Mouse (Mus musculus) limb, embryonic 12.5 days (tissue): ENCODE measurements around the gene Zc3h15. TPM values are rescaled to one million over a fixed set of nuclear protein-coding genes. Genes with fewer than 3 reads are reported as not detected.

Experiments
- ATAC-seq: fragments of 200-750 bp; cut with Nextera tagmentation; 2 replicates; pipeline ENCODE4 v1.8.0; 2017; ENCODE audit warnings: low read depth, moderate TSS enrichment; ENCODE audit not compliant: insufficient number of reproducible peaks, insufficient read depth, low FRiP score, low TSS enrichment
- H3K27ac ChIP-seq: fragments of 300-500 bp; sonication (generic); 2 replicates; pipeline ENCODE4 v1.5.1; 2016; ENCODE audit warnings: mild to moderate bottlenecking, moderate library complexity
- H3K27me3 ChIP-seq: fragments of 300-500 bp; sonication (generic); 2 replicates; pipeline ENCODE4 v1.6.1; 2016; ENCODE audit warnings: mild to moderate bottlenecking, moderate library complexity
- H3K36me3 ChIP-seq: fragments of 300-500 bp; sonication (generic); 2 replicates; pipeline ENCODE4 v1.6.1; 2016; ENCODE audit warnings: mild to moderate bottlenecking, moderate library complexity
- H3K4me1 ChIP-seq: fragments of 300-500 bp; sonication (generic); replicated peaks from 2 replicates; pipeline ENCODE4 v1.6.1; 2016
- H3K4me2 ChIP-seq: fragments of 300-500 bp; sonication (generic); 2 replicates; pipeline ENCODE4 v1.6.1; 2016; ENCODE audit warnings: mild to moderate bottlenecking, moderate library complexity
- H3K4me3 ChIP-seq: fragments of 300-500 bp; sonication (generic); replicated peaks from 2 replicates; pipeline ENCODE4 v1.5.1; 2016; ENCODE audit warnings: mild to moderate bottlenecking
- H3K9ac ChIP-seq: fragments of 300-500 bp; sonication (generic); replicated peaks from 2 replicates; pipeline ENCODE4 v1.6.1; 2016; ENCODE audit warnings: mild to moderate bottlenecking, moderate library complexity
- H3K9me3 ChIP-seq: fragments of 300-500 bp; sonication (generic); 2 replicates; pipeline ENCODE4 v1.6.1; 2016; ENCODE audit warnings: mild to moderate bottlenecking, moderate library complexity
- WGBS: fragments of 180-500 bp; shearing (Covaris S2); methylation state at CpG from one replicate; pipeline ENCODE4 v1.1.7; 2016; 5-methylcytosine and 5-hydroxymethylcytosine counted together
- polyA plus RNA-seq: library from polyadenylated mRNA; unstranded; fragments of >200 nt; fragmentation: Nextera tagmentation; extraction: Ambion mirVana; gene quantifications from 2 replicates; pipeline ENCODE4 v1.2.1, GENCODE M21; 2016

Gene Zc3h15
- polyA plus RNA-seq, 1 experiment from 2014 or later = 176 TPM

DNA sequence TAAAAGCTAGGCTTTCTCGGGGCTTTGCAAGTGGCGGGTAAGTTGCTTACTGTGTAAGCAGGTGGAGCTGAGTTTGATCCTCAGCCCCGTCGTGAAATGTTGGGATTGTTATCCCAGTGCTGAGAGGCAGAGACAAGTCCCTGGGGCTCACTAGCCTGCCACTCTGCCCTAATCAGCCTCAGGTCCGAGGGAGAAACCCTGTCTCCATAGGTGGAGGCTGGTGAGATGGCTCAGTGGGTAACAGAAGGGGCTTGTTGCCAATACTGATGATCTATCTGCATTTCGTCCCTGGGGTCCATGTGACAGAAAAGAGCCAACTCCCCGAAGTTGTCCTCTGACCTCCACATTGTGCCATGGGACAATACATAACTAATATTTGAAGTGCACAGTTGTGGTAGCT lies 30.2 kb downstream of the Zc3h15 start:
- WGBS = 82% methylated on average over 7 of the region's 7 CpGs
- peaks cover 25% of the 10 kb centered on the region; the same call in 1 of the 2 replicates for H3K36me3 ChIP-seq

DNA sequence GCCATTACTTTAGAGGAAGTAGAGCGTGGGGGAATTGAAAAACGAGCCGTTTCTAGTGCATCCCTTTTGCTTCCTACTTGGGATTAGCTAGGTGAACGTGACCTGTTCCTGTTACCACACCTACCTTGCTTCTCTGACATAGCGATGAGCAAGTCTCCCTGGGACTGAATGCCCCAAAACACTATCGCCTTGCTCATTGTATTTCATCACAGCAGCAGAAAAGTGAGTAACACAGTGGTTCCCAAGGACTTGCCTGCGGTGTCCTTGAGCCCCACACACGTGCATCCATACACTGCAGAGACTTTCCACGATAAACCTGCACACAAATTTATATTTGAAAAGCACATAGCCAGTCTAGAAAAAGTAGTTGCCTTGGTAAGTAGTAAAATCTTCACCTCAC lies 30.7 kb downstream of the Zc3h15 start:
- no peak for ATAC-seq

More for the DNA sequence above, 30.2 kb downstream of the Zc3h15 start:
- no peak for ATAC-seq
- Histone ChIP-seq H3K27ac (no peak overlapping the region), H3K4me1 (no peaks in the 10 kb centered on the region), H3K9ac (no peak overlapping the region), H3K27me3 (no peaks in the 10 kb centered on the region), H3K9me3 (no peaks in the 10 kb centered on the region), H3K4me2 (no peak overlapping the region), H3K4me3 (no peak overlapping the region)

DNA sequence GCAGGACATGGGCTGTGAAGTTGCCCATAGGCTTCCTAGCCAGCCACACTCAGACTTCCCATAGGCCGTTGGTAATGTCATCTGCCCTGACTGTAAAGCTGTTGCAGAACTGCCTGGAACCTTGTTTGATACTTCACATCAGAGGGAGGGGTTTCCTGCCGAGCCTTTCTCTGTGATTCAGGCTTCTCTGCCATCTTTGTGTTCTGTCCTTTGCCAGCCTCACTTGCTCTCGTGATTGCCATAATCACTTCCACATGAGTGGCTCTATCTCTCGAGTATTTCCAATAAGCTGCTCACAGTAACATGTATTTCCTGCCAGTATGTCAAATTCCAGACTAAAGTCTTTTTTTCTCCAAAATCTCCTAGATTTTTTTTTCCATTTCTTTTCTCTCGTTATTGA lies 31.4 kb downstream of the Zc3h15 start:
- H3K4me3 ChIP-seq = no peak overlapping the region
- no peaks in the 10 kb centered on the region for H3K4me1 ChIP-seq
- no peak overlapping the region for H3K4me2 ChIP-seq
- no peaks in the 10 kb centered on the region for H3K27me3 ChIP-seq
- H3K27ac ChIP-seq = peak overlapping the region; percentile 5; the same call in 1 of the 2 replicates
- H3K9ac ChIP-seq = no peak overlapping the region
- peaks cover 21% of the 10 kb centered on the region; the same call in 1 of the 2 replicates for H3K36me3 ChIP-seq
- WGBS = 41% methylated on average over 5 of the region's 5 CpGs
- no peak for ATAC-seq
- H3K9me3 ChIP-seq = no peaks in the 10 kb centered on the region

More for the DNA sequence above, 30.7 kb downstream of the Zc3h15 start:
- Histone ChIP-seq H3K4me3 (no peak overlapping the region), H3K27ac (no peak overlapping the region), H3K27me3 (no peaks in the 10 kb centered on the region), H3K9ac (no peak overlapping the region), H3K36me3 (peaks cover 24% of the 10 kb centered on the region; the same call in 1 of the 2 replicates), H3K4me1 (no peaks in the 10 kb centered on the region), H3K4me2 (no peak overlapping the region), H3K9me3 (no peaks in the 10 kb centered on the region)
- 84% methylated on average over 9 of the region's 9 CpGs for WGBS

DNA sequence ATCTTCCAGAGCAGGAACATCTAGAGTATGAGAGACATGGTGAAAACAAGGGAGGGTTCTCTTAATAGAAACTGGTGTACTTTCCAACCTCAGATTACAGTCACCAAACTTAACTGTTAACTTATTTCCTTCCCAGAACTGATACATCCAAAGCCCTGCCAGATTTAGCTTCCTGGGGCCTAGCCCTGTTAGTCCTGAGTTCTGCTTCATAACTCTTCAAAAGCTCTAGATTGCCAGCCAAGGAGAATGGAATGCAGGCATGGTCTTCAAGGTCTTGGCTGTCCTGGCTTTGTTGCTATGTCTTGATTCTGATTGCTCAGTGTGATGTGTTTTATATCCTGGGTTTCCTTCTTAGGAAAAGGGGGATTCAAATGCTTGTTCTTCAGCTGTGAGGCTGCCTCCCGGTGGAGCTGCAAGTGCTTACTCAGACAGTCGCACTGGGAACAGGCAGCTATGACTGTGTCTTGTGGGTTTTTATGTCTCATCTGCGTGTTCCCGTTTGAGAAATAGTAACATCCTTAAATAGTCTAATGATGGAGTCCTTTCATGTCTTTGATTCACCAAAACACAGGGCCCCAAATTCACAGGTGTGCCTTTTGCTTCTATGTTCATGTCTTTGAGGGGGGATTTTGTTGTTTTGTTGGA lies 32.1 kb downstream of the Zc3h15 start:
- H3K27me3 ChIP-seq = no peaks in the 10 kb centered on the region
- no peaks in the 10 kb centered on the region for H3K4me1 ChIP-seq
- WGBS = 78% methylated on average over 4 of the region's 4 CpGs
- H3K27ac ChIP-seq = no peak overlapping the region
- H3K4me3 ChIP-seq = no peak overlapping the region
- H3K36me3 ChIP-seq = peaks cover 21% of the 10 kb centered on the region; the same call in 1 of the 2 replicates
- no peak for ATAC-seq
- no peak overlapping the region for H3K9ac ChIP-seq
- no peaks in the 10 kb centered on the region for H3K9me3 ChIP-seq
- H3K4me2 ChIP-seq = no peak overlapping the region

DNA sequence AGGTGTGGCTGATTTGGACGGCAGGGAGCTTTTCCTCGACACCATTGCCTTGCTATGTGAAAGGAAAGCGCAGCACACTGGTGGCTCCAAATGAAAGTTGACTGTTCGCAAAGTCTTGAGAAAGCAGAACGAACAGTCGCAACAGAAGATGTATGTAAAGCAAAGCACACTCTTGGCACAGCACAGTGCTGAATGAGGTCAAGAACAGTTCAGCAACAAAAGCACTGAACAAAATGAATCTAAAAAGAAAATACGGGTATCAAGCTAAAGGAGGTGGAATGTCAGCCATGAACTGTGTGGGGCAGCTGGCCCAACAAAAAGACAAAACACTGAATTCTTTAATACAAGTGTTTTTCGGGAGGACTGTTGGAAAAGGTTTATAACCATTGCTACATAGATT lies 37.1 kb downstream of the Zc3h15 start:
- H3K4me3 ChIP-seq = no peak overlapping the region
- no peak for ATAC-seq
- H3K9me3 ChIP-seq = no peaks in the 10 kb centered on the region
- WGBS = 84% methylated on average over 8 of the region's 8 CpGs
- no peak overlapping the region for H3K9ac ChIP-seq
- H3K36me3 ChIP-seq = no peaks in the 10 kb centered on the region
- no peak overlapping the region for H3K27ac ChIP-seq
- H3K27me3 ChIP-seq = no peaks in the 10 kb centered on the region
- H3K4me1 ChIP-seq = no peaks in the 10 kb centered on the region
- no peak overlapping the region for H3K4me2 ChIP-seq

DNA sequence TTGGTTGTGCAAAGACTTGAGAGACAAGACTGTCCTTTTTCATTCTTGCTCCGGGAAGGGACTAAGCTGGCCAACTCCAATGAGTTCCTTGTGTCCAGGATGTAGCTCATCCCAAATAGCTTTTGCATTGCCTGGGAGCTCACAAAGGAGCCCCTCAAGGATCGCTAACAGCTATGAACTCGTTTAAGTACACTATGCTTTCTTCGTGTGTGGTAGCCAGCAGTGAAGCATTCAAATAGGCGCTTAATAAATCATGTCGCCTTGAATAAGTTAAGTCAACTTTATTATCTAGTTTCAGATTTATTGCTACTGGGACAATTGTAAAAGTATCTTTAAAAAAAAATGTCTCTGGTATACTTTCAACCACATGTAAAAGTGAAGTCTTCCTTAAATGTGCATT lies 37.5 kb downstream of the Zc3h15 start:
- Histone ChIP-seq H3K27me3 (no peaks in the 10 kb centered on the region), H3K9ac (no peak overlapping the region), H3K9me3 (no peaks in the 10 kb centered on the region), H3K27ac (no peak overlapping the region), H3K36me3 (no peaks in the 10 kb centered on the region), H3K4me1 (no peaks in the 10 kb centered on the region), H3K4me3 (no peak overlapping the region), H3K4me2 (no peak overlapping the region)
- 55% methylated on average over 6 of the region's 6 CpGs for WGBS
- no peak for ATAC-seq

DNA sequence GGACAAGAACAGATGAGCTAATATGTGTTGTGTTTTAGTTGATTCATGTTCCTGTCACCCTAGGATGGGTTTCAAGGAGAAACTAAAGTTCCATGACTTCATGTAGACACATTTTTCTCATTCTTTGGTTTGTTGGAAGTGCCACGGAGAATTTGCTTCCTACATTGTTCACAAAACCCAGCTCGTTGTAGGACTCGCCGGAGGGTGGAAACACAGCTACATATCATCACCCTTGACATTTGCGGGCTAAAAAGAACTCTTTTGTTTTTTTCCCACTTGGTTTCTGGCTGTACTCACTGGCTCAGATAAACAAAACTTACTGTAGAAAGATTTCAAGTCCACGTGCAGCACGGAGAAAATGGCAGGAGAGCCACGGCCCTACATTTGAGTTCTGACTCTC lies 38.0 kb downstream of the Zc3h15 start:
- H3K4me1 ChIP-seq = no peaks in the 10 kb centered on the region
- no peak overlapping the region for H3K9ac ChIP-seq
- 67% methylated on average over 8 of the region's 8 CpGs for WGBS
- ATAC-seq = no peak
- H3K27ac ChIP-seq = no peak overlapping the region
- no peak overlapping the region for H3K4me3 ChIP-seq
- no peaks in the 10 kb centered on the region for H3K27me3 ChIP-seq
- H3K9me3 ChIP-seq = no peaks in the 10 kb centered on the region
- no peaks in the 10 kb centered on the region for H3K36me3 ChIP-seq
- no peak overlapping the region for H3K4me2 ChIP-seq

DNA sequence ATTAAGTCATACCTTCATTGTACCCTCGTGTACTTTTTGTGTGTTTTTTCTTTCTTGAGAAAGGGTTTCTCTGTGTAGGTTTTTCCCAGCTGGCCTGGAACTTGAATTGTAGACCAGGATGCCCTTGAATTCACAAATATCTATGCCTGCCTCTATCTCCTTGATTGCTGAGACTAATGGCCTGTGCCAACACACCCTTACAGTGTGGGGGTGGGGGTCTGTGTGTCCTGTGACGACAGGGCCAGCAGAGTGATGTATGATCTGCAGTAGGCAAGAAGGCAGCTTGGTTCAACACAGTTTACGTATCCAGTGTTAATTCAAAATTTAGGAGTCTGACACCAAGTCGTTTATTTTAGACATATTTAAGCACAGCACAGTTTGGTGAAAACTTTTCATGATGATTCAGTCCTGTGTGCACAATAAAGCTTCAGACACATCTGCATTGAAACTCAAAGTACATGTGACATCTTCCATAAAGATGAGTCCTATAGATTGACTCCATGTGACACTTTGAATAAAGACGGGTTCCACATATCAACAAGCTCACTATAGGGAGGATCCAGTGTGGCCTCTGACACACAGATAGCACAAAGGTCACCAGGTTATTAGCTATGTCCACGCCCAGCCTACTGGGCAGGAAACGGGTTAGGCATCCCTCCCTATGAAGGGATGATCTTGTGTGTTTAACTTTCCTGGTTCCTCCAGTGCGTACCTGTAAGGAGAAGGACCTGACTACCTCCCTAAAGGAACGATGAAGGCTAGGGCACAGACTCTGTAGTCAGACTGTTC lies 39.7 kb downstream of the Zc3h15 start:
- Histone ChIP-seq H3K9ac (no peak overlapping the region), H3K4me1 (no peaks in the 10 kb centered on the region), H3K36me3 (no peaks in the 10 kb centered on the region), H3K27me3 (no peaks in the 10 kb centered on the region), H3K27ac (no peak overlapping the region), H3K4me2 (no peak overlapping the region), H3K4me3 (no peak overlapping the region), H3K9me3 (no peaks in the 10 kb centered on the region)
- 80% methylated on average over 9 of the region's 9 CpGs for WGBS
- ATAC-seq = no peak

DNA sequence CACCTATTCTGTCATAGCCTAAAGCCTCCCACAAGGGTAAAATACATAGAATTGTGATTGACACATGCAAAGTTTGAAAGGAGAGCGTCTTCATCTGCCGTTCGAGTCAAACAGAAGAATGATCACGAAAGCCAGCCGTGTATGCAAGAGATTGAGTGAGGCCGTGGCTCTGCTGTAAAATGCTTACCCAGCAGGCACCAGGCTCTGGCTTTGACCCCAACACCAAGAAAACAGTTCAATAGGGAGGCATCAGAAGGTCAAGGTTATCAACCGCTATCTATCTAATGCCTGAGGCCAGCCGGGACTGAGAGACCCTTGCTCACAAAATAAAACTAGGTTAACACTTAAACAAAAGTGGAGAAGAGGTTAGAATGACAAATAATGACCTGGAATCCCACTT lies 40.5 kb downstream of the Zc3h15 start:
- H3K4me3 ChIP-seq = no peak overlapping the region
- 87% methylated on average over 8 of the region's 8 CpGs for WGBS
- no peaks in the 10 kb centered on the region for H3K9me3 ChIP-seq
- H3K4me1 ChIP-seq = no peaks in the 10 kb centered on the region
- no peaks in the 10 kb centered on the region for H3K36me3 ChIP-seq
- H3K27me3 ChIP-seq = no peaks in the 10 kb centered on the region
- H3K27ac ChIP-seq = no peak overlapping the region
- H3K4me2 ChIP-seq = no peak overlapping the region
- H3K9ac ChIP-seq = no peak overlapping the region
- no peak for ATAC-seq

DNA sequence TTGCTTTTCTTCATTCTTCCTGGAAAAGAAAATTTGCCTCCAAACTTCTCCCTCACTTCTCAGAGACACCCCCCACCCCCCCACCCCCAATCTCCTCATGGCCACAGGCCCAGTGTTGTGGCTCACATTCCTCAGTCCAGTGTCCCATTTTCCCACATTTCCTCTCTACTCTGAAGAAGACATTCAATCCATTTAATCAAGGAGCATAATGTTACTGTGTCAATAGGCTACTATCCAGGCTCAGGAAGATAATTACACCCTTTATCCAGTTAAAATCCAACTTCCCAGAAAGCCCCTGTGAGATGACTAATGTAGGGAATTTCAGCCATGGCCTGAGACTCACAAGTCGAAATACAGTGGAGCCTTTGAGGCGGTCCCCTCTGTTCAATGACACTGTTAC lies 46.1 kb downstream of the Zc3h15 start:
- Histone ChIP-seq H3K27ac (no peak overlapping the region), H3K4me2 (no peak overlapping the region), H3K9ac (no peak overlapping the region), H3K4me3 (no peak overlapping the region), H3K27me3 (no peaks in the 10 kb centered on the region), H3K4me1 (no peaks in the 10 kb centered on the region), H3K36me3 (no peaks in the 10 kb centered on the region), H3K9me3 (no peaks in the 10 kb centered on the region)
- ATAC-seq = no peak
- 85% methylated on average over 2 of the region's 2 CpGs for WGBS

DNA sequence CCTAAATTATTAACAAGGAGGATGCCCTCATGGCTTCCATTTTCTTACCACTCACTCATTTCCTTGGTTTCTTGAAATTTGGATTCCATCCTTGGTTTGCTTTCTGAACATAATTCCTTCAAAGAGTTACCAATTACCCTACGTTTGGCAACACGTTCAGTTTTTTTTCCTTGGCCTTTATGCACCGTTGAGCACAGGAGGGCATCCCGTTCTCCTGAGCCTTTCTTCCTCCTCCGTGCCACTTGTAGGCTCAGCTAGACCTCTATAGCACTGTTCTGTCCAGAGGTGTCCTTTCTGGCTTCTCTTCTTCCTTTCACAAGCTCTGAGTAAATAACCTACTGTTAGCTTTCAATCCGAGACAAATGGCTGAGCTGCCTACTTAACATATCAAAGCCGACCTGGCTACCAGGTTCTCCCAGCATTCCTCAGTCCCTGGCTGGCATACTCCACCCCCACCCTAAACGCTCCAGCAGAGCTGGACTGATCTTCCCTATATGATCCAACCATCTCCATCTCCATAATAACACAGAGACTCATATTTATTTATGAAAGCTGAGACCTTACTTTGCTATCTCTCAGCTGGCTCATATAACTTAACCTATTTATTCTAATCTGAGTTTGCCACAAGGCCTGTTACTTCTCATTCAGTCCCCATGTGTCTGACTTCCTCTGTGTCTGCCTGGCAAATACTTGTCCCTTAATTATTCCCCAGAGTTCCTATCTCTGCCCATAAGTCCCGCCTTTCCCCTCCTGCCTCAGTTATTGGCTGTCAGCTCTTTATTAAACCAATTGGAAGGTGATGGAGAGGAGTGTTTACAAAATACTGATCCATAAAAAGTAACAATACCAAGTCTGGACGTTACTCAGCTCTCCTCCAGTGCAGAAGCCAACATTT lies 48.7 kb downstream of the Zc3h15 start:
- ATAC-seq = no peak
- Histone ChIP-seq H3K4me3 (no peak overlapping the region), H3K9ac (no peak overlapping the region), H3K9me3 (no peaks in the 10 kb centered on the region), H3K36me3 (no peaks in the 10 kb centered on the region), H3K4me2 (no peak overlapping the region), H3K27ac (no peak overlapping the region), H3K27me3 (no peaks in the 10 kb centered on the region), H3K4me1 (no peaks in the 10 kb centered on the region)
- 41% methylated on average over 10 of the region's 10 CpGs for WGBS
